Mouse (Mus musculus) spleen, postnatal 4 days (tissue): ENCODE measurements around the gene Tnfaip6.
"Not testable (repeated sequence)": the region's sequence is repeated elsewhere in the genome, so short reads cannot be mapped to it uniquely, and the experiment has no call there.

Experiments
- DNase-seq, 2 experiments: peaks; one replicate each; pipeline ENCODE4 v3.0.0; 2022; ENCODE audit warnings: low spot score in 2 of 2

The Tnfaip6 gene

DNA sequence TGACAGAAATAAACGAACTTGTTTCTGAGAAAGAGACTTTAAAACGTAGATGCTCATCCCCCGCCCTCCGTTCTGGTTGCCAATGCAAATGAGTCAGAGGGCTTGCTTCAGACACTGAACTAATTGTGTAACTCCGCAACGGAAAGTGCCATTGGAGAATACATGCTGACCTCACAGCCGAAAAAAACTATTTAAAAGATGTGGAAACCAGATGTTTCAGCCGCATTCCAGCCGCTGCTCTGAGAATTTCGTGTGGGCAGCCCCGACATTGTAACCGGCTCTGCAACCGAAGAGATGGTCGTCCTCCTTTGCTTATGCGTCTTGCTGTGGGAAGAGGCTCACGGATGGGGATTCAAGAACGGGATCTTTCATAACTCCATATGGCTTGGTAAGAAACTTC is at the start of gene Tnfaip6:
Tnfaip6 (plus strand) TSS at position 128 of the 400 bp plus-strand sequence.
- DNase-seq = peak in 1 of 2 experiments; percentile 13

DNA sequence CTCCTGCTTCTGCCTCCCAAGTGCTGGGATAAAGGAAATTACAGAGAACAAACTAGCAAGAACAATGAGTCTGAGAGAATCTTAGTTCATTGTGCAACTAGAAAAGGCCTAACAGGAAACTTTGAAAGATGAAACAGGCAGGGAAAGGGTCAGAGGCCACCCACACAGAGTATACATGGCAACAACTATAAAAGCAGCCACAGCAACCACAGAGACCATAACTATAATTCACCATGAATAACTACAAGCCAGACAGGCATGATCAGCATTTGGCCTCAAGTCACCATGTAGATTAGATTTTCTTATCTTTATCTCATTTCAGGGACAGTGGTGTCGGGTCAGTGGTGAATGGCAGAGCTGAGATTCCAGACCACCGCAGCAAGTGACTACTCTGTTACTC is 48.2 kb upstream of the Tnfaip6 start:
- DNase-seq = peak in 1 of 2 experiments; percentile 28

DNA sequence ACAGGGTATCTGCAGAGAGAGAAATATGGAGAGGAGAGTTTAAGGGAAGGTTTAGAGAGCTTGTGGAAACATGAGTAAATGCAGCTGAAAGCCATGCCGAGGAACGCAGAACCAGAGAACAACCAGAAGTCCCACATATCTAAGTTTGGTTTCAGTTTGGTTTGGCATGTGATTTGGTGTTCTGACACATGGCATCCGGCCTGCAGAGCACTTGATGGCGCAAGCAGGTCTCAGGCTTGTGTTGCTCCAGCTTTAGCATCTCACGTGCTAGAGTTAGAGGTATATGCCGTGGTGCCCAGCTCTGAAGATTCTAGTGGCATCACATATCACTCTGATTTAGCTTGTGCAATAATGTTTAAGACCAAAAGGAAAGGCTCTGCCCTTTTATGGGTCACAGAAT is 46.4 kb upstream of the Tnfaip6 start:
- DNase-seq = peak in 1 of 2 experiments; percentile 20

DNA sequence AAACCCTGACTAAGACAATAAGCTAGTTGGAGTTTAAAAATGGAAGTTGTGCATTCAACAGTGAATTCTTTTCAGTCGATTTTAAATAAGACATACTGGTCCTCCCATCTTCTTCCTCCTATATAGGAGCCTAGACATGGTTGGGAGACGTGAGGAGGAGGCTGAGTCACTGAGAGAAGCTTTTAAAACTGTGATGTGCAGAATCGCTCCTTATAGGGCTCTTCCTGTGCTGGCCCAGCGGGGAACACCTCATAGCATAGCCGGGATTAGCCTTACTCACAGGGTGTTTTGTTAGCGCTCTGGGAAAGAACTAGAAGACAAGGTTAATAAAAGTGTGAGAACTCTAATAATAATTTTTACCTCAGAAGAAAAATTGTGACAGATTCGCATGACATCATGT is 37.8 kb upstream of the Tnfaip6 start:
- peak in 1 of 2 experiments; percentile 25 for DNase-seq

DNA sequence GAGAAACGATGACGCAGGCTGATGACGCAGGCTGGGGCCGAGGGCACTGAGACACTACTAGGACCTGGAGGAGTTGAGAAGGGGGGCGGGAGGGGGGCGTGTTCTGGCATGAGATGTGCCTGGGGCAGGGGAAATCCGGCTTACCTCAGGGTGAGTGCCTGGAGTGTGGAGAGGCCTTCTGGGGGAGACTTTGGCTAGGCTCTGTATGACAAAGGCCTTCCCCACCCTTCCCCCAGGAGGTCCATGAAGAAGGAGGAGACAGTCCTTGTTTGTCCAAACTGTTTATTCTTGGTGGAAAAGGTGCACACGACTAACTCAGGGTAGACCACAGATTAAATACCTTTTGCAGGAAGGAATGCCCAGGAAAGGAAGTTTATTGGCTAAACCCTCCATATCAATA is 36.3 kb upstream of the Tnfaip6 start:
- no peak for DNase-seq

DNA sequence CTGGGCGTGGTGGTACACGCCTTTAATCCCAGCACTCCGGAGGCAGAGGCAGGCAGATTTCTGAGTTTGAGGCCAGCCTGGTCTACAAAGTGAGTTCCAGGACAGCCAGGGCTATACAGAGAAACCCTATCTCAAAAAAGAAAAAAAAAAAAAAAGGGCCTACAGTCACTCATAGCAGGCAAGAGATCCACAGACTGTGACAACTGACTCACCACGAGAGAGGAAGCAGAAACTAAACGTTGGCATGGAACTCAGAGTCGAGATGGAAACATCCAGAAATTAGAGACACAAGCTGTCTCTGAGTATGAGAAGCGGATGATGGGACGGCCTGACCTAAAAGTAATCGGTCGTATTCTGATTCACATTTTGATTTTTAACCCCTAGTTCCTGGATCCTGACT is 35.5 kb upstream of the Tnfaip6 start:
- not testable (repeated sequence) for DNase-seq

DNA sequence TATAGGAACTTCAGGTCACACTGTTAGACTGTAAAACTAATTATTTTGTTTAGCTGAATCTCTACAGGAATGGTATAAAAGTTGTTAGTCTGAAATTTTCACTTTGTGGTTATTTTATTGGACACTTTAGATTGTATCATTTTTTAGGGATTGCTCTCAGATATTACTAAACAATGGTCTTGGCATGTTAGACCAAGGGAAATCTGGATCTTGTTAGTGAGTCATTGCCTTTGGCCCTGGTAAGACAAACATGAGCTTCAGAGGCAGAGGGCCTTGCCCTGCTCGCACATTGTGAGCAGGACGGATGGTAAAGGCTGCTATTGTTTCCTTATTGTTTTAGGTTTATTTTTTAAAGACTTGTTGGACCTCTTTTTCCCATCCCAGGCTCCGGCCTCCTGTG is 31.4 kb upstream of the Tnfaip6 start:
- DNase-seq = peak in 1 of 2 experiments; percentile 37

DNA sequence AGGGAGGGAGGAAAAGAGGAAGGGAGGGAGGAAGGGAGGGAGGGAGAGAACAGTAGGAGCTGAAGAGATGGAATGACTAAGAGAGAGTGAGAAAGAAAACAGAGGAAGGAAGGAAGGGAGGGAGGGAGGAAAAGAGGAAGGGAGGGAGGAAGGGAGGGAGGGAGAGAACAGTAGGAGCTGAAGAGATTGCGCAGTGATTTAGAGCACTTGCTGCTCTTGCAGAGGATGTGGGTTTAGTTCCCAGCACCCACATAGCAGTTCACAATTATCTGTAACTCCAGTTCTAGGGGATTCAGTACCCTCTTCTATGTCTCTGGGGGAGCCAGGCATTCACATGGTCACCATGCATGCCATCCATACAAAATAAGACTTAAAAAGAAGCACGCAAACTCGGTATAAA is 26.0 kb upstream of the Tnfaip6 start:
- DNase-seq = not testable (repeated sequence)

DNA sequence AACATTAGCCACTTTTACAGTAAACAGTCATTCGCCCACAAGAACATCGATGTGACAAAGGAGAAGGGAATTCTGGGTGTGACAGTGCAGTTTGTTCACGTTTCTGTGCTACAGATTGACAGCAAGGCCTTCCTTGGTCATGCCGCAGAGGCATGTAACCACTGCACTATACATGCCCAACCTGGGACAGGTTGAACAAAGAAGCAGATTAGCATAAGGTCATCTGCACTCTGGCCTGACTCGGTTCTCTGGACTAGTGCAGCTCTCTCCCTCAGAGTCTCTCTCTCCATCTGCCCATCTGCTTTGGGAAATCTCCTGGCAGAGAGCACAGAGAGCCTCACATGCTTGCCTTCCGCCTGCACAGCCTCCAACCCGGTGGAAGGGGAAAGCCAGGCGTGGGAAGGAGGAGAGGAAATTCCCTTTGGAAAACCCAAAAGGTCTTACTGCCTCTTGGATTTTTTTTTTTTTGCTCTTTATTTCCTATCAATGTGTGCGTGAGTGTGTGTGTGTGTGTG is 24.4 kb upstream of the Tnfaip6 start:
- DNase-seq = no peak

DNA sequence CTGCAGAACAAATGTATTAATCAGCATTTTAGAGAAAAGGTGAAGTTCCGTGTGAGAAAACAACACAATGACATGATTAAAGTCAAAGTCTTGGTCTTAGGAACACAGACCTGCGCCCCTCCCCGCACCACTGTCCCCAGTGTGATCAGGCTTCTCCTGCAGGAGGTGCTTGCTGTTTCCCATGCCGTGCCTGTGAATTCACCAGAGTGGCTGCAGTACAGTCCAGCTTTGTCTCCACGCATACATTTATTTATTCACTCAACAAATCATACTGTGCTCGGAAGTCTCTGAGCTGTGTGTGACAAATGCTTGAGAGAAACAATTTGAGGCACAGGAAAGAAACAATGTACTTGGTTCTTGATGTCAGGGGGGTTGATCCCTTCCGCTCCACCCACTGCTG is 21.4 kb upstream of the Tnfaip6 start:
- no peak for DNase-seq

DNA sequence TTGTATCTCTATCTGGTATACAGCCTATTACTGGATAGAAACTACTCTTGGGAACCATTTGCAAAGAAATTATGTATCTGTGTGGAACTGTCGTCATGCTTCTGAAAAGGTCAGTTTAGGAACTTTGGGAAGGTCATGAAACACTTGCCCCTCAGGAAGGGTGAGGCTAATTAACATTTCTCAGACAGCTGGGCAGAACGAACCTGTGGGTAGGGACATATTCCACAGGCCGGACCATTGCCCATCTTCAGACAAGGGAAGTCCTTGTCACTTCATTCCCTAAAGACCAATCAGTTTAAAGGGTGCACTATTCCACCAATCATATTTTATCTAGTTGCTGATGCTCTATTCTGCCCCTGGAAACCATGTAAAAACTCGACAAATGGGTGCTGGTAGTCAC is 10.7 kb upstream of the Tnfaip6 start:
- no peak for DNase-seq

DNA sequence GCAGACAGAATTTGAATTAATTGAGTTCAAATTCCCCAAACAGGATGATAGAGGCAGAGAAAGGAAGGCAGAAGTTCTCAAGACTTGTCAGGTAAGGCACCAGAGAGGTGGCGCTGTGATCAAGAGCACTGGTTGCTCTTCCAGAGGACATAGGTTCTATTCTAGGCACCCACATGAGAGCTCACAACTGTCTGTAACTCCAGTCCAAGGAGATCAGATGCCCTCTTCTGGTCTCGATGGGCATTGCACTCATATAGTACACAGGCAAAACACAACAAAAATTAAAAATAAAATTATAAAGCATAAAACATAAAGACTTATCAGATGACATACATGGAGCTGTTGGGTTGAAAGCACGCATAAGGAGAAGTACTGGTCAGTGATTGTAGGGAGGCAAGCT is 8.4 kb upstream of the Tnfaip6 start:
- DNase-seq = no peak

DNA sequence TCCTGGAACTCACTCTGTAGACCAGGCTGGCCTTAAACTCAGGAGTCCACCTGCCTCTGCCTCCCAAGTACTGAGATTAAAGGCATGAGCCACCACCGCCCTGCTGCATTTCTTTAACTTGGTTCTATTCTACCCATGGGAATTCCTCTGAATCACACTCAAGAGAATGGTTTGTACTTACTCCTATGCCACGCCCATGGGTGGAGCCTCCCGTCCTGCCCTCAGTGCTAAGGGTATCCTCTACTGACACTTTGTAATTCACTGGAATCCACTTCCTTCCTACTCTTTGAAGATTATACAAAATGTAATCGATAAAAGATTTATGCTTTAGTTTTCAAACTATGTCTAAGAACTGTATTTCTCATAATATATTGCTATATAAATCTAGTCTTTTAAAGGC is 6.3 kb upstream of the Tnfaip6 start:
- no peak for DNase-seq

DNA sequence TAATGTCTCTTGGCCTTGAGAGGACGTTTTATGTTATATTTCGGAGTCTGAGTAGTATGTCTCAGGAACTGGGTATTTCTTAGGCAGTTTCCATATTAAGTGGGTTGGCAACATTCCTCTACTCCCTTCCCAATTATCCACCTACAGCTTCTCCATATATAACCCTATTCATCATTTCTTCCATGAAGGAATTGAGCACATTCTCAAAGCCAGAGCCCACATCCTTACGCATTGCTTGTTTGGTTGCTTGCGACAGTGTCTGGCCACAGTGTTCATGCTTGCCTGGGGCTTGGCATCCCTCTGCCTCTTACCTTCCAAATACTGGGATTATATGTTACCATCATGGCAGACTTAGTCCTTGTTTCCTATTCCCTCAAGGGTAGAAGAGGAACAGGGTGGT is 3.2 kb upstream of the Tnfaip6 start:
- no peak for DNase-seq

DNA sequence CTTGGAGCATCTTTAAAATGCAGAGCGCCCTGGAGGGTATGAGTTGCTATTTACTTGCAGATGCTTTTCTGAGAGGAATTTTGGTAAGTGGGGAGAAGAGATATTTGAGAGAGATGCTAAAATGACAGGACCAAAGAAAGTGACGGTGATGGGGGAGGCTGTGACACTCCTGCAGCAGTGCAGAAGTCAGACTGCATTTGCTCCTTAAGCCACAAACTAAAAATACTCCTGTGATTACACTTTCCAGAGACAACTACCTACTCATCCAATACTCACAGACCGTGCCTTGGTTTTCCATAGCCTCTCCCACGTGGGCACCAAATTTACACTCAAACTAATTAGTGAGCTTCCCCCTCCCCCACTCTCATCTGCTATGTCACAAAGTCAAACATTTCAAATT is 2.7 kb upstream of the Tnfaip6 start:
- no peak for DNase-seq

DNA sequence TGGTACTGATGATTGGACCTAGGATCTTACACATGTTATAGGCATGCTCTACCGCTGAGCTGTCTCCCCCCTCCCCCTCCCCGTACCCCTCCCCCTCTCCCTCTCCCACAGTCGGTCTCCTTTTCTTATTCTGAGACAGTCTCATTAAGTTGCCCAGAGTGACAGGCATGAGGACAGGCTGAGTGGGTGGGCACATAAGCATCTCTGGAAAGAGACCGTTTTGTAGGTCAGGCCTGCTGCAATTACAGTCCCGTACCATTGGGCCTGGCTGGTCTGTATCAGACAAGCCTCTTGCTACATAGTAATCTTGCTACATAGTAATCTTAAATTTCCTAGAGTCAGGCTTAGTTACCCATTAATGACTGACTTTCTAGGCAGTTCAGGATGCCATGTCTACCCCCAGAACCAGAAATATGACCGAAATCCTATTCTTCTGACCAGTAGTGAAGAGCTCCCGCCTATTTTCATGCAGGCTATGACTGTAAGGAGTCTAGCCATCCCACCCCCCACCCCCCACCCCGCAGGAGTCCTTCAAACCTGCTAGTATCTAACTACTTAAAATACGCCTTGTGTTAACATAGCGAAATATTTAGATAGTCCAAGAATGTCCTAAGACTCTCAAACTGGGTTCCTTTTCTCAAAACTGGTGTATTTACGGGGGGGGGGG is 747 bp upstream of the Tnfaip6 start:
- DNase-seq = no peak

DNA sequence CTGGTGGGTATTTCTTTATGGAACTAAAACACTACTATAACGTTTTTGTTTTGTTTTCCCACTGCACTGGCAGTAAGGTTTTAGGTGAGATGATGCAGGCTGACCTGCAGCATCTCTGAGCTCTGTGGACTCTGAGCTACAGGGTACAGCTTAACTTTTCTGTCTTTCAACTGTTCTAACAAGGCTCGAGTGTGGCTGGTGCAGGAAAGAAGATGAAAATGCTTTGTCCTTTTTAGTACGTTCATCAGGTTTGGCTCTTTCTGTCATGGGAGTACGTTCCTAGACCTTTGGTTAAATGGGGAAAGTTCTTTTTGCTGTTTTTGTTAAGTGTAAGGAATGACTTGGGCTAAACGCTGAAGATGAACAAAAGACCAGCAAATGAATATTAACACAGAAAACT is 749 bp downstream of the Tnfaip6 start:
- no peak for DNase-seq

DNA sequence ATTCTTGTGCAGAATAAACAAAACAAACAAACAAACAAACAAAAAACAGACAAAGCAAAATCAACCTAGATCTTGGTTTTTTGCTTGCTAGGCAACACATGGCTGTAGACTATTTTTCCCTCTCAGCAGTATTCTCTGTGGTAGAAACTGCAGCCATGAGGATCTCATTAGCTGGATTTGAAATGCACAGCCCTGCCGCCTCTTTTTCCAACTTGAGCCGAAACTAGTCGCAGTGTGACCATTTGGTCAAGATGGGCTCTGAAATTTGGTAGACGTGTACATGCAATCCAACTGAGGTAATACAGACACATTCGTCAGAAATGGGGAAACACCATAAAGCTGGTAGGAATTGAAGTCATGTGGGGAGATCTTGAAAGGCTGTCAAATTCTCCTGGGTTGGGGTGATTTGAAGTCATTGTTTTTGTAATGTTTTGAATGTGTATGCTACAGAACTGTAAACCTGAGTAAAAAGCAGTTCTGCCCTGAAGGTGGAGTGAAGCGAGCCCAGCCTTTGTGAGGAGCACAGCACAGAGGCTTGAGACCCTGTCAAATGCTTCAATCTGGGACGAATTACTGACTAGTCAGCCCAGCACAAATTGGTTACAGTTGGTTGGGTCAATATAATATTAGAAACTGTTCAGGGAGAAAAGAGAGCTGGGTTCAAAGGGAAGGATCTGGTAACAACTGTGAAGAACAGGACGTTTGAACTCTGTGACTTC is 1.4 kb downstream of the Tnfaip6 start:
- no peak for DNase-seq

DNA sequence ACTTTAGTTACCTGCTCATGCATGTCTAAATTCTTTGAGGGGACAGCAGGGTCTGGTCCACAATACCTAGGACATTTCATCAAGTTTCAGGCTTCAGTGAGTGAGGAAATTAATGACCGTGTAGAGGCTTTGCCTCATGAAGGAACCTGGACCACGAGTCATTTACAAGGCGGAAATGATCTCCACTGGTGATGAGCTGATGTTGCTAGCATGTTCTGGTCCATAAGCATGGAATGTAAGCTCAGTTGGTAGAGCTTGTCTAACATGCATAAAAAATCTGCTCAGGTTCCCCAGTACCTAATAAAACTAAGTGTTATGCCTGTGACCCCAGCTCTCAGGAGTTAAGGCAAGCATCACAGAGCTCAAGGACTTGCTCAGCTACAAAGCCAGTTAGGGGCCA is 4.3 kb downstream of the Tnfaip6 start:
- no peak for DNase-seq

DNA sequence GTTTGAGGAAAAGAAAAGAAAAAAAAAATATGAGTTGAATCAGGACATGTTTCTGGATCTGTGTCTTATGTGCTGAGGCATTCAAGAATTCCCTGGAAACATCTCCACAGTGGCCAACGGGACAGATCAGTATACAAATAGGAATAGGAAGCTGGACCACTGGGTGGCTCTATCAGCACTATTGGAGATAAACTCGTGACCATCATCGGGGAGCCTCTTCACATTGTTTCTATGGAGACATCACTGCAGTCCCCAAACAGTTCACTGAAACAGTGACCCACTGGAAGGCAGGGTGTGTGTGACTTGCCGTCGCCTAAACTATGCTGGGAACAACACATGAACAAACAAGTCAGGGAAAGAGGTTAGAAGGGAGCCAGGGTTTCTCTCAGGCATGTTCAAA is 4.9 kb downstream of the Tnfaip6 start:
- DNase-seq = no peak

DNA sequence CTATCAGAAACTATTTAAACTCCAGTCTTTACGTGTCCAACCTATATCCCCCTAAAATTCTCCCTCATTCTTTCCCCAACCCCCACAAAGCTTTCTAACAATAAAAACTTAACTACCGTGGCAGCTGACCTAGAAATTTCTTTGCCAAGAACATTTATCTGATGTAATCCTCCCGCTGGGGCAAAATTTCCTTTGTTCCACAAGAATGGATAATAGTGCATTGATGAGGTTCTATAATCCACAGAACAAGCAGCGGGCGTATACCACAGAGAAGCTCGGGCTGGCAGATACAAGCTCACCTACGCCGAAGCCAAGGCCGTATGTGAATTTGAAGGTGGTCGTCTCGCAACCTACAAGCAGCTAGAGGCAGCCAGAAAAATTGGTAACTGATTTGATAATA is 5.7 kb downstream of the Tnfaip6 start:
- DNase-seq = no peak

DNA sequence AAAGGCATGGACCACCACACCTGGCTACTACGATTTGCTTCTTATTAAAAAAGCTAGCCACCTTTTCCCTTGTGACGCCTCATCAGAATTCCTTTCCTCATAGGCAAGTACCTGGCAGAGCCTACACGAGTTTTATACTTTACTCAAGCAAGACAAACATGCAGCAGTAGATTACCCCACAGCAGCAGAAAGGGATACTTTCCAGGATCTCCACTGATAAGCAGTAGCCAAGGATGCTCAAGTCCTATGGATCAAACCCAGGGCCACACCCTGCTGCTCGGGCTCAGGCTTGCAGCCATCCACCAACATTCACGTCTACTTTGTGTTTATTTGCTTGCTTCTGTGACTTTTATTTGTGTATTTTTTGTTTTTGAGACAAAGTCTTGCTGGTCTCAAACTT is 8.2 kb downstream of the Tnfaip6 start:
- no peak for DNase-seq

DNA sequence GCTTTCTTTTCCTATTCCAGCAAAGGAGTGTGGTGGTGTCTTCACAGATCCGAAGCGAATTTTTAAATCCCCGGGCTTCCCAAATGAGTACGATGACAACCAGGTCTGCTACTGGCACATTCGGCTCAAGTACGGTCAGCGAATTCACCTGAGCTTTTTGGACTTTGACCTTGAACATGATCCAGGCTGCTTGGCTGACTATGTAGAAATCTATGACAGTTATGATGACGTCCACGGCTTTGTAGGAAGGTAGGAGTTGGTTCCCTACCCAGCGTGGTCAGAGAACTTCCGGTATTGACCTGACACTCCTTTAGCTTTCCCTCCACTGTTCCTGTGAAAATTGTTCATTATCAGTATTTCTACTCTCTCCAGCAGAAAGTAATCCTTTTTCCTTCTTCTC is 13.0 kb downstream of the Tnfaip6 start:
- no peak for DNase-seq
